Comparison of ENCODE assay signal across 8 mouse cellular contexts in the genomic region with DNA sequence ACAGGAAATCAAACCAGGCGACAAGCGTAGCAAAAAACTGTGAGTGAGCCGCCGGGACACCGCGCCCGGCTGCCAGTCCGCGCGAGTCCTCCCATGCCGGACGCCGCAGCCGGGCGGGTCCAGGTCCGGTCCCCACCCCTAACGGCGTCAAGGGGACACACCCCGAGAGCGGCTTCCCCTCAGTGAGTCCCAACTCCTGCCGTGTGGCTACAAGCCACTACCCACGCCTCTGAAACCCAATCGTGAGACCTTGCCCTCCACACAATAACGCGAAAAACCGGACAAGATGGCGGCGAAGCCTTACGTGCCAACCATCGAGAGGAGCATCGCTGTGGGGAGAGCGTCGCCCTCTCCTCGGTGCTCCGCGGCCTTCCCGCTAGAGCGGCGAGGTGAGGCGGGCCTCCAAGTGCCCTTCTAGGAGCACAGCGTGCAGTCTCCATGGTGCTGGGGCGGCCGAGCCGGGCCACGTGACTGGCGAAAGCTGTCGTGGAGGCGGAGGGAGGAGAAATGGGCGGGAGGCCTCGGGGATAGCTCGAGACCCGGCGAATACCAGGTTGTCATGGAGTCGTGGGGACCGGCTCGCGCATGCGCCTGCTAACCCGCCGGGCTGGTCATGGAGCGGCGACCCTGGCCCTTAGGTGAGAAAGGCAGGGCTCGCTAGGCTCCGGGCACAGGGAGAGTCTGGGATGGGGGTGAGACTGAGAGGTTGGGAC. TPM values are rescaled to one million over a fixed set of nuclear protein-coding genes. Genes with fewer than 3 reads are reported as not detected.
DNase-seq lines count a peak whose midpoint lies in the region; ATAC-seq and TF ChIP-seq lines count a peak whose summit lies in the region.

A gene (plus strand): TSS at position 182 of the 713 bp plus-strand sequence.

- H3K27me3 ChIP-seq in Patski = no peaks in the 10 kb centered on the region
- no peaks in the 10 kb centered on the region for H3K27me3 ChIP-seq in hindbrain, embryonic 13.5 days

- POLR2A ChIA-PET in Patski (lab: Charles Lee) = no interaction called here

- peak within 1 kb of the TSS; percentile 95 for H3K9ac ChIP-seq in hindbrain, embryonic 13.5 days

- WGBS in hindbrain, embryonic 13.5 days = under 1% methylated on average over 64 of the region's 64 CpGs

- TF ChIP-seq CTCF in Patski (IDR thresholded peaks at IDR 0.05) = no peak

- peak within 1 kb of the TSS; percentile 93 for H3K4me2 ChIP-seq in hindbrain, embryonic 13.5 days

- peak within 1 kb of the TSS; percentile 57 for H3K4me3 ChIP-seq in hindbrain, embryonic 13.5 days

- no peaks in the 10 kb centered on the region for H3K9me3 ChIP-seq in hindbrain, embryonic 13.5 days

- peaks cover 56% of the 10 kb centered on the region for H3K4me1 ChIP-seq in hindbrain, embryonic 13.5 days (replicated peaks)

- CTCF ChIA-PET in Patski (lab: Charles Lee) = interaction anchor here (1.3 kb wide), 1 partner anchor 23 kb away, joined by 7 read pairs; no protein-coding TSS in a partner anchor

- peak within 1 kb of the TSS; percentile 100 for H3K27ac ChIP-seq in hindbrain, embryonic 13.5 days

- in situ Hi-C loops in Patski (cut with MboI; ENCODE audit: low pct_unique_long_range_greater_than_20kb) = no loop called here

- DNase-seq in Patski (ENCODE audit: low read depth, low spot score) = peak; percentile 88
- peak; percentile 98 for DNase-seq in cerebellum, postnatal 14 days
- peak; percentile 98 for DNase-seq in frontal cortex, postnatal 14 days (ENCODE audit: low spot score in 2 of 2)
- DNase-seq in layer of hippocampus, postnatal 25 days (ENCODE audit: extremely low spot score in 1 of 2, low spot score in 1 of 2) = peak; percentile 87 to 91
- peak; percentile 99 for DNase-seq in lung, postnatal 25 days (ENCODE audit: low spot score)
- peak; percentile 98 for DNase-seq in retina, embryonic 14.5 days (ENCODE audit: low spot score)
- DNase-seq in thymus, postnatal 4 days = peak; percentile 93

- no peaks in the 10 kb centered on the region for H3K36me3 ChIP-seq in hindbrain, embryonic 13.5 days

- peak; percentile 72 for ATAC-seq in Patski
- peak; percentile 98 for ATAC-seq in hindbrain, embryonic 13.5 days (ENCODE audit: low FRiP score)

RNA-seq across cellular contexts. Expression of the gene that starts here (rescaled TPM):
- 34.8 TPM for polyA plus RNA-seq in Patski (2021)
- polyA plus RNA-seq in hindbrain, embryonic 13.5 days (2015; fragmentation: Nextera tagmentation; extraction: Ambion mirVana) = 44.1 and 45.4 TPM in 2 replicates
- 10 to 100 TPM; 62.0 to 74.2 TPM for total RNA-seq in layer of hippocampus, postnatal 25 days (2021)

Comparison
In these comparisons a context has a peak if more than half of its experiments do, and no peak if none do; other contexts are left out.
1. Peak in every context shown above with its lines: DNase-seq, ATAC-seq, H3K4me3 ChIP-seq and H3K27ac ChIP-seq.